Comparison of ENCODE assay signal across 10 mouse cellular contexts in genomic region chr15:94601339-94601738, GRCm38 (mm10). TPM values are rescaled to one million over a fixed set of nuclear protein-coding genes. Genes with fewer than 3 reads are reported as not detected.
A peak's percentile ranks its signal among the peaks of the same experiment; 100 is the strongest.
DNase-seq lines count a peak whose midpoint lies in the region; ATAC-seq and TF ChIP-seq lines count a peak whose summit lies in the region.
"Had no signal": no experiment of that assay in that cellular context is flagged by ENCODE, and none has a peak within 500 bp of the region (broad histone marks: within the 10 kb centered on the region; RNA-seq: fewer than 3 reads in every experiment).

No protein-coding gene starts in this region.

- H3K4me3 ChIP-seq in bone marrow macrophage, adult 2 months (ENCODE audit: insufficient read depth, low read length) = no peak overlapping the region
- H3K4me3 ChIP-seq in liver, embryonic 14.5 days (ENCODE audit: insufficient read depth in 1 of 2, low read depth in 2 of 2, low read length in 2 of 2) = no peak overlapping the region
- H3K4me3 ChIP-seq in small intestine, adult 2 months (ENCODE audit: low read depth, low read length) = no peak overlapping the region
- H3K4me3 ChIP-seq: heart, embryonic 15.5 days; neural tube, embryonic 12.5 days had no signal

- ATAC-seq in liver, embryonic 14.5 days (ENCODE audit: insufficient read depth) = 0 out of 2 replicates have a peak, but pooled peaks have one; percentile 35

- intact Hi-C loops in heart, postnatal 14 days (cut with DNase I) = loop anchor here (1.0 kb wide), 1 partner anchor 44 kb away; no protein-coding TSS in a partner anchor

- H3K27ac ChIP-seq in bone marrow macrophage, adult 2 months (ENCODE audit: insufficient read depth, low read depth, low read length) = no peak overlapping the region
- no peak overlapping the region for H3K27ac ChIP-seq in liver, embryonic 14.5 days
- H3K27ac ChIP-seq in small intestine, adult 2 months (ENCODE audit: insufficient read depth, low read depth, low read length) = no peak overlapping the region
- H3K27ac ChIP-seq: heart, embryonic 15.5 days; neural tube, embryonic 12.5 days had no signal

- no peak overlapping the region for H3K9ac ChIP-seq in liver, embryonic 14.5 days (replicated peaks)
- H3K9ac ChIP-seq: heart, embryonic 15.5 days; neural tube, embryonic 12.5 days had no signal

- no peaks in the 10 kb centered on the region for H3K36me3 ChIP-seq in liver, embryonic 14.5 days (replicated peaks; ENCODE audit: control insufficient read depth, insufficient read depth, low read depth)
- H3K36me3 ChIP-seq in small intestine, adult 2 months (ENCODE audit: control insufficient read depth, insufficient read depth, low read length) = no peaks in the 10 kb centered on the region
- H3K36me3 ChIP-seq: heart, embryonic 15.5 days; neural tube, embryonic 12.5 days had no signal

- H3K9me3 ChIP-seq in liver, embryonic 14.5 days (ENCODE audit: control insufficient read depth, low read length) = no peaks in the 10 kb centered on the region
- H3K9me3 ChIP-seq: heart, embryonic 15.5 days; neural tube, embryonic 12.5 days had no signal

- TF ChIP-seq CTCF in bone marrow macrophage, adult 2 months (IDR thresholded peaks at IDR 0.05; ENCODE audit: low read depth, low read length) = peak; percentile 26; the same call in 1 of the 2 replicates
- peak; percentile 56 for TF ChIP-seq CTCF in liver, embryonic 14.5 days (IDR thresholded peaks at IDR 0.05; ENCODE audit: low read depth)
- peak; percentile 62; the same call in 1 of the 2 replicates for TF ChIP-seq CTCF in small intestine, adult 2 months (IDR thresholded peaks at IDR 0.05; ENCODE audit: extremely low read depth, insufficient read length, insufficient replicate concordance, low read depth, low read length)

- H3K4me1 ChIP-seq in bone marrow macrophage, adult 2 months (ENCODE audit: control insufficient read depth, insufficient read depth, low read length) = peaks cover 3% of the 10 kb centered on the region; the same call in 1 of the 2 replicates
- H3K4me1 ChIP-seq in liver, embryonic 14.5 days (replicated peaks; ENCODE audit: control insufficient read depth in 2 of 2, insufficient read depth in 2 of 2, low read length in 1 of 2) = no peaks in the 10 kb centered on the region
- peaks cover 12% of the 10 kb centered on the region for H3K4me1 ChIP-seq in small intestine, adult 2 months (ENCODE audit: control insufficient read depth, insufficient read depth, insufficient read length, low read length)
- H3K4me1 ChIP-seq: heart, embryonic 15.5 days; neural tube, embryonic 12.5 days had no signal

- no peak for TF ChIP-seq EP300 in liver, embryonic 14.5 days (IDR thresholded peaks at IDR 0.05; ENCODE audit: low read depth)

- TF ChIP-seq POLR2A in bone marrow macrophage, adult 2 months (IDR thresholded peaks at IDR 0.05; ENCODE audit: borderline replicate concordance, low read depth, low read length) = no peak
- TF ChIP-seq POLR2A in small intestine, adult 2 months (IDR thresholded peaks at IDR 0.05; ENCODE audit: low read depth, low read length) = no peak

- peak; percentile 61 to 67 for DNase-seq in cerebellum, adult 18-20 months
- DNase-seq in cerebellum, adult 11-12 months = no peak
- DNase-seq in ovary, postnatal 14 days (ENCODE audit: low spot score) = peak; percentile 26
- no peak for DNase-seq in ovary, postnatal 10 days (ENCODE audit: low spot score)
- DNase-seq in heart, postnatal 14 days = peak; percentile 62 to 71
- DNase-seq in liver, embryonic 14.5 days (ENCODE audit: low read depth in 3 of 3, low spot score in 3 of 3) = peak in 1 of 3 experiments; percentile 7

- WGBS in liver, embryonic 14.5 days (ENCODE audit: insufficient replicate concordance) = 16% methylated on average over 3 of the region's 3 CpGs
- WGBS in small intestine, adult 2 months = 8% methylated on average over 3 of the region's 3 CpGs

- H3K4me2 ChIP-seq in liver, embryonic 14.5 days (ENCODE audit: low read depth) = no peak overlapping the region
- H3K4me2 ChIP-seq: heart, embryonic 15.5 days; neural tube, embryonic 12.5 days had no signal

- no peaks in the 10 kb centered on the region for H3K27me3 ChIP-seq in liver, embryonic 14.5 days (ENCODE audit: control insufficient read depth, insufficient read depth, low read length)
- H3K27me3 ChIP-seq in small intestine, adult 2 months (ENCODE audit: control insufficient read depth, insufficient read depth, low read length) = no peaks in the 10 kb centered on the region
- H3K27me3 ChIP-seq: heart, embryonic 15.5 days; neural tube, embryonic 12.5 days had no signal

RNA-seq across cellular contexts. Expression of gene Twf1, which starts 11.7 kb away (rescaled TPM):
- polyA plus RNA-seq in bone marrow macrophage, adult 2 months (2012; ENCODE audit: insufficient read depth, insufficient read length, missing spikeins) = 109 and 114 TPM in 2 replicates
- total RNA-seq in heart, postnatal 14 days (2021) = 10 to 100 TPM; 24.3 to 24.6 TPM
- 8.4 and 13.8 TPM in 2 replicates for polyA plus RNA-seq in liver, embryonic 14.5 days (2012; rRNA removed)
- 23.9 and 24.6 TPM in 2 replicates for polyA plus RNA-seq in liver, embryonic 14.5 days (2014; fragmentation: Nextera tagmentation; extraction: Ambion mirVana)
- 21.3 and 42.5 TPM in 2 replicates for polyA plus RNA-seq in small intestine, adult 2 months (2012; rRNA removed)

RNA-seq across cellular contexts. Expression of gene Tmem117, which starts 27.7 kb away (rescaled TPM):
- 0.54 and 0.79 TPM in 2 replicates for polyA plus RNA-seq in bone marrow macrophage, adult 2 months (2012; ENCODE audit: insufficient read depth, insufficient read length, missing spikeins)
- 10 to 100 TPM; 13.8 to 14.8 TPM for total RNA-seq in heart, postnatal 14 days (2021)
- polyA plus RNA-seq in liver, embryonic 14.5 days (2012; rRNA removed) = not detected in 2 replicates
- polyA plus RNA-seq in liver, embryonic 14.5 days (2014; fragmentation: Nextera tagmentation; extraction: Ambion mirVana) = 0.05 TPM in 1 of 2 replicates, not detected in the other
- polyA plus RNA-seq in small intestine, adult 2 months (2012; rRNA removed) = 0.52 and 5.2 TPM in 2 replicates

RNA-seq across cellular contexts. Expression of gene Irak4, which starts 57.9 kb away (rescaled TPM):
- polyA plus RNA-seq in bone marrow macrophage, adult 2 months (2012; ENCODE audit: insufficient read depth, insufficient read length, missing spikeins) = 45.1 and 46.4 TPM in 2 replicates
- 1 to 10 TPM; 6.2 to 7.6 TPM for total RNA-seq in heart, postnatal 14 days (2021)
- 0.93 and 1.7 TPM in 2 replicates for polyA plus RNA-seq in liver, embryonic 14.5 days (2012; rRNA removed)
- polyA plus RNA-seq in liver, embryonic 14.5 days (2014; fragmentation: Nextera tagmentation; extraction: Ambion mirVana) = 1.7 and 2.0 TPM in 2 replicates
- 8.9 and 12.9 TPM in 2 replicates for polyA plus RNA-seq in small intestine, adult 2 months (2012; rRNA removed)

RNA-seq across cellular contexts. Expression of gene Pus7l, which starts 58.0 kb away (rescaled TPM):
- polyA plus RNA-seq in bone marrow macrophage, adult 2 months (2012; ENCODE audit: insufficient read depth, insufficient read length, missing spikeins) = 2.1 and 3.2 TPM in 2 replicates
- total RNA-seq in heart, postnatal 14 days (2021) = 1 to 10 TPM; 2.5 to 3.3 TPM
- polyA plus RNA-seq in liver, embryonic 14.5 days (2012; rRNA removed) = 2.3 and 2.8 TPM in 2 replicates
- 2.6 and 2.8 TPM in 2 replicates for polyA plus RNA-seq in liver, embryonic 14.5 days (2014; fragmentation: Nextera tagmentation; extraction: Ambion mirVana)
- 0.79 and 1.7 TPM in 2 replicates for polyA plus RNA-seq in small intestine, adult 2 months (2012; rRNA removed)

Comparison
In these comparisons a context has a peak if more than half of its experiments do, and no peak if none do; other contexts are left out.
1. DNase-seq: peak in cerebellum, adult 18-20 months (2 of 2), ovary, postnatal 14 days (single experiment) and heart, postnatal 14 days (2 of 2); none in cerebellum, adult 11-12 months (single experiment) and ovary, postnatal 10 days (single experiment).
2. Peak in every context shown above with its lines, with median percentiles within 50 percentile points of each other: CTCF ChIP-seq.